Mouse (Mus musculus) ES-Bruce4 (cell line): ENCODE data around the gene Xylt1. TPM values are rescaled to one million over a fixed set of nuclear protein-coding genes. Genes with fewer than 3 reads are reported as not detected.

ENCODE experiments used
- H3K27ac ChIP-seq: 2 replicates; pipeline ENCODE4 v1.5.1; 2012; ENCODE audit warnings: low read length, inconsistent platforms; ENCODE audit not compliant: insufficient read depth
- H3K27me3 ChIP-seq: 2 replicates; pipeline ENCODE4 v1.6.1; 2012; ENCODE audit warnings: mild to moderate bottlenecking, low read length, inconsistent platforms; ENCODE audit not compliant: control insufficient read depth, poor library complexity, insufficient read depth, severe bottlenecking
- H3K36me3 ChIP-seq: 2 replicates; pipeline ENCODE4 v1.6.1; 2012; ENCODE audit warnings: inconsistent platforms, mild to moderate bottlenecking, low read length, moderate library complexity; ENCODE audit not compliant: control insufficient read depth, poor library complexity, insufficient read depth, severe bottlenecking
- H3K4me1 ChIP-seq: one replicate; pipeline ENCODE4 v1.8.1; 2011; ENCODE audit warnings: low read length; ENCODE audit not compliant: control insufficient read depth, insufficient read depth
- H3K4me3 ChIP-seq: 2 replicates; pipeline ENCODE4 v1.5.1; 2011; ENCODE audit warnings: low read depth, mild to moderate bottlenecking, low read length
- H3K9ac ChIP-seq: 2 replicates; pipeline ENCODE4 v1.6.1; 2012; ENCODE audit warnings: low read depth, mild to moderate bottlenecking, inconsistent platforms; ENCODE audit not compliant: poor library complexity, severe bottlenecking
- H3K9me3 ChIP-seq: replicated peaks from 2 replicates; pipeline ENCODE4 v1.6.1; 2012; ENCODE audit warnings: mild to moderate bottlenecking, low read length, inconsistent platforms; ENCODE audit not compliant: control insufficient read depth, poor library complexity, insufficient read depth, severe bottlenecking
- CTCF ChIP-seq: IDR thresholded peaks from one replicate; pipeline ENCODE4 v1.8.1; 2011; ENCODE audit warnings: low read depth, low read length
- EP300 ChIP-seq: IDR thresholded peaks from 2 replicates; pipeline ENCODE4 v1.6.1; 2011; ENCODE audit warnings: low read depth, low read length; ENCODE audit not compliant: insufficient read depth
- POLR2A ChIP-seq: IDR thresholded peaks from one replicate; pipeline ENCODE4 v1.8.1; 2011; ENCODE audit warnings: low read length; ENCODE audit not compliant: insufficient read depth
- polyA plus RNA-seq: library from polyadenylated mRNA; stranded (reverse); fragments of >200 nt; gene quantifications from 2 replicates; pipeline ENCODE4 v1.2.4, GENCODE M21; 2011; ENCODE audit warnings: low read depth; ENCODE audit not compliant: missing spikeins, insufficient read depth, insufficient read length

The Xylt1 gene
- polyA plus RNA-seq, 1 experiment = 1.2 TPM

DNA sequence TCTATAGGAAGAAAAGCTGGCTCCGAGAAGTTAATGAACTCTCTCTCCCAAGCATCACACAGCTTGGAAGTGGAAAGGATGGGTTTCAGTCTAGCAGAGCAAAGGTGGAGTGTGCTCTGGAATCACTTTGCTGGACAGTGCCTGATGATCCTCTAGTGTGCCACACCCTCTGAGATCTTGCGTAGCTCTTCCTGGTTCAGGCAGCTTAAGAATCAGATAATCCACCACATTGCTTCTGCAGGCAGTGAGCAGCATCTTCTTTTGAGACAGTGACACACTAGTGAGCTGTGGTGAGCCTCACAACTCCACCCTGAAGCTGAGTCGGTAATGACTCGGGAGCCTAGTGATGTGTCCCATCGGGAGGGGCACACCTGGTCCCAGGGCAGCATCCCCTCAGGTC lies 159.2 kb downstream of the Xylt1 start:
- TF ChIP-seq EP300 (no peak), POLR2A (no peak), CTCF (no peak)
- no peaks in the 10 kb centered on the region for H3K36me3 ChIP-seq
- no peaks in the 10 kb centered on the region for H3K9me3 ChIP-seq
- no peak overlapping the region for H3K4me3 ChIP-seq
- no peaks in the 10 kb centered on the region for H3K4me1 ChIP-seq
- no peak overlapping the region for H3K27ac ChIP-seq
- H3K27me3 ChIP-seq = no peaks in the 10 kb centered on the region
- no peak overlapping the region for H3K9ac ChIP-seq

DNA sequence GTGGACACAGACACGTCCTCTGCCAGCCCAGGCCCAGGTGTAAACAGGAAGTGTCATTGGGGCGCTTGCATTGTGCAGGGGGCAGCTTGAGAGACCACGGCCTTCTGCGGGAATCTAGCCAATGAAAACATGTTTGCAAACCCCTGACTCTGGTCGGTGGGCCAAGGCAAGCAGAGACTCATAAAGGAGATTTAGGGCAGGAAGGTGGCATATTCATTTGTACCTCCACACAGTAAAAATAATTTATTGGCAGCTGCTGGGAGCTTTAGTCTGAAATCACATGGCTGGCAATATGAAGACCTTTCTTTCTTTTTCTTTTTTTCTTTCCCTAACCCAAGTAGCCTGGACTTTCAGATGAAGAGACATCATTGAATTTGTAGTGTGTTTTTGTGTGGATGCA lies 159.6 kb downstream of the Xylt1 start:
- Histone ChIP-seq H3K9ac (no peak overlapping the region), H3K27me3 (no peaks in the 10 kb centered on the region), H3K4me1 (no peaks in the 10 kb centered on the region), H3K9me3 (no peaks in the 10 kb centered on the region), H3K27ac (no peak overlapping the region), H3K4me3 (no peak overlapping the region), H3K36me3 (no peaks in the 10 kb centered on the region)
- TF ChIP-seq CTCF = no peak
- no peak for TF ChIP-seq EP300
- TF ChIP-seq POLR2A = no peak

DNA sequence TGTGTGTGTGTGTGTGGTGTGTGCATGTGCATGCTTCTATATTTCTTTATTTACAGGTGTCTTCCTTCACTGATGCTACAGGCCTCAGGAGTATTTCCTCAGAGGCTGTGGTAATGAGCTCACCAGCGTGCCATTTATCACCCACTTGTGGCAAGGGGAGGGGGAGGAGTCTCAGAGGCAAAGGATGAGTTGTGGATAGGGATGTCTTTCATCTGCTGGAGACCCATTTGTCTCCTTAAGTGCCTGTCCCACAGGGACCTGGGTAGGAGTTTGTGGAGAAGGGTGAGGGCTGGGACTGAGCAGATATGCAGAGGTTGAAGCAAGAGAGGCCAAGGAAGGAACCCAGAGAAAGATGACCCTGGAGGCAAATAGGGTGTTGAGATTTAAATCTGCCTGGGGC lies 160.3 kb downstream of the Xylt1 start:
- H3K27ac ChIP-seq = no peak overlapping the region
- no peaks in the 10 kb centered on the region for H3K27me3 ChIP-seq
- TF ChIP-seq EP300 (no peak), POLR2A (no peak), CTCF (no peak)
- no peaks in the 10 kb centered on the region for H3K4me1 ChIP-seq
- no peaks in the 10 kb centered on the region for H3K36me3 ChIP-seq
- no peak overlapping the region for H3K4me3 ChIP-seq
- no peak overlapping the region for H3K9ac ChIP-seq
- no peaks in the 10 kb centered on the region for H3K9me3 ChIP-seq

DNA sequence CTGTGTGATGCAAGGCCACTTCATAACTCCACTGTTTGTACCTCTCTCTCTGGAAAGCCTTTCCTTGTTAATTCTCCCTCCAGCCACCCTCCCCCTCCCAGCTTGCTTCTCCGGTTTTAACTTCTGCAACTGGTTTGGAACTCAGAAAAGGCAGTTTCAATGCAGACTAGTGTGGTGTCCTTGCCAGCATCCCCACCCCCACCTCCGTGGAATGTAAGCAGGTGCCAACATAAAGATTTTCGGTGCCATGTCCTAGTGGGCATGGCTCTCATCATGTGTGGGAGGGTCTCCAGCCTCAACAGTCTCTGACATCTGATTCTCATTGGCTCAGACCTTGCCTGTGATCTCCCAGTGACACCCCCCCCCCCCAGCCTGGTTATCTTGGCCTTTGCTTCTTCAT lies 160.9 kb downstream of the Xylt1 start:
- Histone ChIP-seq H3K4me3 (no peak overlapping the region), H3K36me3 (no peaks in the 10 kb centered on the region), H3K9me3 (no peaks in the 10 kb centered on the region), H3K27me3 (no peaks in the 10 kb centered on the region), H3K27ac (no peak overlapping the region), H3K4me1 (no peaks in the 10 kb centered on the region), H3K9ac (no peak overlapping the region)
- TF ChIP-seq CTCF (no peak), POLR2A (no peak), EP300 (no peak)

DNA sequence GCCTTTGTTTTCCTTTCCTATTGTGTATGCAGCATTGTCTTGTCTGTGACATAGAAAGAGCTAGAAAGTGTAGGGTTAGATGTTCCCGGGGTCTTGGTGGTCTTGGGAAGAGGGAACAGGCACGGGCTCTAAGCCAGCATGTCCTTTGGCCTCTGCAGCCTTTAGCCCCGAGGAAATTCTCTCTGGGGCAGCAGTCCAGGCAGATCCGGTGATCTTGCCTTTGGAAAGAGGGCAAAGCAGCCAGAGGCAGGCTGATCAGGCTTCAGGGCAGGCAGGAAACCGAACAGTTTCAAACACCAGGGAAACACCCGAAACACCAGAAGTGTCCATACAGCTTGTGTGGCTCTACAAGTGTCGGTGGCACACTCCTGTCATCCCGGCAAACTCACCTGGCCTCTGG lies 162.3 kb downstream of the Xylt1 start:
- Histone ChIP-seq H3K36me3 (no peaks in the 10 kb centered on the region), H3K4me3 (no peak overlapping the region), H3K27ac (no peak overlapping the region), H3K9ac (no peak overlapping the region), H3K9me3 (no peaks in the 10 kb centered on the region), H3K27me3 (no peaks in the 10 kb centered on the region), H3K4me1 (no peaks in the 10 kb centered on the region)
- no peak for TF ChIP-seq EP300
- TF ChIP-seq CTCF = no peak
- TF ChIP-seq POLR2A = no peak

DNA sequence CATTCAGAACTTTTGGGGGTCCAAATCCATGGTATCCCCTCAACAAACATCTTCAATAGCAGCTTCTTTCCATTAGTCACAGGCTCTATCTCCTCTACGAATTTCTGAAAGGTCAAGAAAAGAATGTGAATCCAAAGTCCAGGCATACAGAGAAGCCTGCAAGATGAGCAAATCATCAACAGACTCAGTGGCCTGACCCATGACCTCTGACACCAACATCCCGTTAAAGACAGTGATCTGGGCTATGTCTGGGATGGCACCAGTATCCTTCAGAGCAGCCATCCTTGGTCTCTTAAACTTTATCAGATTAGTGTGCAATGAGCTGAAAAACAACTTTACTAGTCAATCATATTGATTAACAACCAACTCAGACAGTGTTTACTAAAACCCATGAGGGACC lies 163.3 kb downstream of the Xylt1 start:
- Histone ChIP-seq H3K36me3 (no peaks in the 10 kb centered on the region), H3K4me1 (no peaks in the 10 kb centered on the region), H3K27me3 (no peaks in the 10 kb centered on the region), H3K9ac (no peak overlapping the region), H3K27ac (no peak overlapping the region), H3K9me3 (no peaks in the 10 kb centered on the region), H3K4me3 (no peak overlapping the region)
- no peak for TF ChIP-seq POLR2A
- TF ChIP-seq CTCF = no peak
- no peak for TF ChIP-seq EP300
